Mouse (Mus musculus): ENCODE results near the gene Svip.

Svip gene

DNA sequence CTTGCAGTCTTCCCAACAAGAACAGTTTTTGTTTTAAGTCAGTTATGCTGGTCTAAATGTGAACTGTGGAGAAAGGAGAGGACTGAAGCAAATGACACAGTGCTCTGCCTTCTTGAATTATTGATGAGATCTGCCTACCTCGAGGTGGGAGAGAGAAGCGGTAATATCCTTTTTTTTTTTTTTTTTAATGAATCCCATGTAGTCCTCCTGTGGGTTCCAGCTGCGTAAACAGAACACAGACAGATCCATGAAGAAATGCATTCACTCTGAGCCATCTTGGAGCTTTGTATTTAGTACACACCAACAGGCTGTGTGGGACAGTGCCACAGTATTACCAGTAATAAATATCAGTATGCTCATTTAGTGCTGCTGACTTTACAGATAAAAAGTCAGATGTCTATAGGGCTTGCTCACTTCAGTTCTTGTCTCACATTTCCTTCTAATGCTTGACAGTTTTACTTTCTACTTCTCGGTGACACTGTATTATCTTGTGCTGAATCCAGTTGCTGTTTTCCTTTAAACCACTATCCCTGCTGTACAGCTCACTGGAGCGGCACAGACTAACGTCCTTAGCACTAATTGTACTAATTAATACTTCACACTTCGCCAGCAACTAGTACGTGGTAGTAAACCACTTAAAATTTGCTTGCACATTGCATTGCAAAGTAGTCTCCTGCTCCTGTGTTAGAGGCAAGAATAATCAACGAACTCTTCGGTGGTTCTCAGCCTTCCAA, 43.4 kb downstream of the Svip start:
- no peak for DNase-seq (ENCODE audit: low read depth in 2 of 2, low spot score in 2 of 2)

GRCm38 (mm10) chr7:51960698-51961374, 45.0 kb downstream of the Svip start:
- no peak for DNase-seq (ENCODE audit: low read depth in 2 of 2, low spot score in 2 of 2)

DNA sequence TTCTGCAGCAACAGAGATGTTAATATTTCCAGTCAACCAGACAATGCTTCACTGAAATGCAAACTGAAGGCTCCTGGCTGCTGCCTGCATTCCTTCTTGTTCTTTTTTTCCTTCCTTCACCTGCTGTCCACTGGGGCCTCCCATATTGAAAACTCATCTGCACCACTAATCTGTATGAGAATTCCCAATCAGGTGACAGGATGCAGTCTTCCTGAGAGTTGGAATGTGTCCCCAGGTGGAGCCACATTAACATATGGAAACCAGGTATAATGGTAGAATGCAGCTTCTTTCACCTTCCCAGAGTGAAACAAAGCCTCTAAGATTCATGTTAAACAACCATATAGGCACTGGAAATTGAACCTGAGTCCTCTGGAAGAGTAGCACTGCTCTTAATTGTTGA, 48.1 kb downstream of the Svip start:
- DNase-seq (ENCODE audit: low read depth in 2 of 2, low spot score in 2 of 2): no peak

GRCm38 (mm10) chr7:51955424-51956041, 50.3 kb downstream of the Svip start:
- no peak for DNase-seq (ENCODE audit: low read depth in 2 of 2, low spot score in 2 of 2)
